Mouse (Mus musculus) cortical plate, adult 2 months (tissue): ENCODE measurements around the gene Gjc2.

Source experiments
- CTCF ChIP-seq: fragments of 200-500 bp; IDR thresholded peaks from 2 replicates; pipeline ENCODE4 v1.5.1; 2011; ENCODE audit warnings: mild to moderate bottlenecking, control low read depth, low read length; ENCODE audit not compliant: insufficient read depth; ENCODE audit errors: extremely low read depth
- POLR2A ChIP-seq: fragments of 200-500 bp; IDR thresholded peaks from 2 replicates; pipeline ENCODE4 v1.6.1; 2011; ENCODE audit warnings: mild to moderate bottlenecking, low read length, control low read depth; ENCODE audit not compliant: insufficient read depth; ENCODE audit errors: extremely low read depth

DNA sequence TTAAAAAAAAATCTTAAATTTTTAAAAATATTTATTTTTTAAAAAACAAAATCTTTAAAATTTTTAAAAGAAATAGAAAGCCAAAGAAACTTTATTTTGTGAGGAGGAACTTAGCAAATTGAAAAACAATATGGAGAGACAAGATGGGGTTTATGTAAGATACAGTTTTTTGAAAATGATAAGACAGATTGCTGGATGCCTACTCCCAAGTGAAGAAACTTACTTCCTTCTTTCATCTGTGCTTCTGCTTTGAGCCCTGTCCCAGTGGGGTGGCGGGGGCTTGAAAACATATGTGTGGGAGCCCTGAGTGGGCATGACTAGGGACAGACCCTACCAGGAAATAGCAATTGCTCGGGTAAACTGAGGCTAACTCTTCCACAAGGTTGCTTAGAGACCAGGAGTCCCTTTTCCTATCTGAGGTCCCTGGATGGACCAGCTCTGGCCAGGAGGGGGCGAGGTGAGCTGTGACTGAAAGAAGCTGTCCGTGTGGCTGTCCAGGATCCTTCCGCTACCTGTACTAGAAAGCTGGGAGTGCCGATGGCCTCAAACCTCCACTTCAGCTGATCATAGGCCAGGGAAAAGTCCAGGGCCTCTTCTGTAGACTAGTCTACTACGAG, 47.2 kb upstream of the Gjc2 start:
- TF ChIP-seq CTCF (peak; percentile 60), POLR2A (no peak)
